In the genomic region with DNA sequence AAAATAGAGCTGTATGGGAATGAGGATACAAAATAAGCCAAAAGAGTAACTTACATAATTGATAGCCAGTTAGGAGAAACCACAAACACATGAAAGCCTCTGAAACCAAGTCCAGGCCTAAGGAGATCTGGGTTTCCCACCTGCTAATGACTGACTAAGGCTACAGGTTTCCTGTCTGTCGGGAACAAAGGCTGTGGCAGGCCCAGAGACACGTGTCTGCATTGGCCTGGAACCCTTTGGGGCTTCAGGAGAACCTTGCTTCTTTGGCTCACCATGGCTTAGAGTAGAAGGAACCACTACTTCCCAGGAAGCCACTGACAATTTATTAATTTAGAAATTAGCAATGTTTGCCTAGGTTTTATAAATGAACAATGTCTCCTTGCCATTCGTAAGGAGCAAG, we compare ENCODE assay signal across 23 mouse cellular contexts. TPM values are rescaled to one million over a fixed set of nuclear protein-coding genes. Genes with fewer than 3 reads are reported as not detected.
"Had no signal": no experiment of that assay in that cellular context is flagged by ENCODE, and none has a peak within 500 bp of the region (broad histone marks: within the 10 kb centered on the region; RNA-seq: fewer than 3 reads in every experiment).

No protein-coding gene starts in this region.

- H3K36me3 ChIP-seq: heart, embryonic 10.5 days; heart, embryonic 12.5 days; hindbrain, embryonic 10.5 days; hindbrain, embryonic 12.5 days; intestine, embryonic 15.5 days; limb, embryonic 10.5 days; limb, embryonic 12.5 days; liver, embryonic 13.5 days; liver, embryonic 15.5 days had no signal

- H3K27ac ChIP-seq: gastrocnemius, adult 2 months; hindbrain, embryonic 10.5 days; hindbrain, embryonic 12.5 days; hindbrain, embryonic 14.5 days; intestine, embryonic 15.5 days; layer of hippocampus, adult 2 months; limb, embryonic 10.5 days; limb, embryonic 12.5 days; liver, embryonic 13.5 days; liver, embryonic 15.5 days had no signal

- H3K4me1 ChIP-seq: heart, embryonic 12.5 days; hindbrain, embryonic 10.5 days; hindbrain, embryonic 12.5 days; intestine, embryonic 15.5 days; limb, embryonic 10.5 days; limb, embryonic 12.5 days had no signal

- H3K4me3 ChIP-seq: gastrocnemius, adult 2 months; heart, embryonic 10.5 days; heart, embryonic 12.5 days; hindbrain, embryonic 10.5 days; hindbrain, embryonic 12.5 days; intestine, embryonic 15.5 days; layer of hippocampus, adult 2 months; limb, embryonic 10.5 days; limb, embryonic 12.5 days; liver, embryonic 13.5 days; liver, embryonic 15.5 days had no signal

- H3K9me3 ChIP-seq: heart, embryonic 10.5 days; heart, embryonic 12.5 days; hindbrain, embryonic 10.5 days; hindbrain, embryonic 12.5 days; intestine, embryonic 15.5 days; limb, embryonic 10.5 days; limb, embryonic 12.5 days; liver, embryonic 13.5 days; liver, embryonic 15.5 days had no signal

- H3K27me3 ChIP-seq: heart, embryonic 12.5 days; hindbrain, embryonic 12.5 days; intestine, embryonic 15.5 days; liver, embryonic 13.5 days; liver, embryonic 15.5 days had no signal

- ATAC-seq: forebrain, embryonic 16.5 days; hindbrain, embryonic 16.5 days; inflammation-experienced regulatory T-cells, adult 6 months; intestine, embryonic 15.5 days; intestine, postnatal 0 days had no signal

- DNase-seq: gastrocnemius, adult 2 months; gastrocnemius, postnatal 10 days; gastrocnemius, postnatal 25 days; heart, adult 18-20 months; heart, postnatal 10 days; heart, postnatal 4 days; liver; liver, embryonic 13.5 days had no signal

- H3K4me2 ChIP-seq: heart, embryonic 12.5 days; hindbrain, embryonic 12.5 days; hindbrain, embryonic 14.5 days; intestine, embryonic 15.5 days; limb, embryonic 12.5 days; liver, embryonic 11.5 days; liver, embryonic 13.5 days; liver, embryonic 15.5 days had no signal

- H3K9ac ChIP-seq: heart, embryonic 12.5 days; hindbrain, embryonic 12.5 days; hindbrain, embryonic 14.5 days; intestine, embryonic 15.5 days; limb, embryonic 12.5 days; liver, embryonic 13.5 days; liver, embryonic 15.5 days had no signal

RNA-seq across cellular contexts. Expression of gene Slc9a3, which starts 22.0 kb away (rescaled TPM):
- polyA plus RNA-seq: heart, embryonic 12.5 days; hindbrain, embryonic 10.5 days; hindbrain, embryonic 12.5 days; limb, embryonic 10.5 days; limb, embryonic 12.5 days; liver, embryonic 11.5 days; liver, embryonic 13.5 days; liver, embryonic 15.5 days had no signal
